Mouse (Mus musculus): ENCODE data around the gene Spock1.
"Not testable (repeated sequence)": the region's sequence is repeated elsewhere in the genome, so short reads cannot be mapped to it uniquely, and the experiment has no call there.

The Spock1 gene

DNA sequence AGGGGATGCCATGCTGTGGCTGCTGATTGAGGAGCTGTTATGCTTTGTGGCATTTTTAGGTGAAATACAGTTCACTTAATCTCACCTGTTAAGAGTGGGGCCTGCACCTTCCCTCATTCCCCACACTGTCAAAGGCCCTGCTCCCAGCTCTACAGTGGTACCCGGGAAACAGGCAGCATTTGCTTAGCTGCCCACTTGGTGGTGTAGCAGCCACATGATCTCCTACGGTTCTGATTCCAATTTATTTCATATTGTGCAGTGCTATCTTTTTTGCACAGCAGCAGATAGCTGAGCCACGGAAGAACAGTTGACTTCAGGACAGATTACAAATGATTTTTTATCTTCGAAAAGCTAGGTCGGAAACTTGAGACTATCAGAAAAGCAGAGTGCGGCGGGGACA is 406.6 kb downstream of the Spock1 start:
- DNase-seq (ENCODE audit: low read depth, low spot score): no peak

DNA sequence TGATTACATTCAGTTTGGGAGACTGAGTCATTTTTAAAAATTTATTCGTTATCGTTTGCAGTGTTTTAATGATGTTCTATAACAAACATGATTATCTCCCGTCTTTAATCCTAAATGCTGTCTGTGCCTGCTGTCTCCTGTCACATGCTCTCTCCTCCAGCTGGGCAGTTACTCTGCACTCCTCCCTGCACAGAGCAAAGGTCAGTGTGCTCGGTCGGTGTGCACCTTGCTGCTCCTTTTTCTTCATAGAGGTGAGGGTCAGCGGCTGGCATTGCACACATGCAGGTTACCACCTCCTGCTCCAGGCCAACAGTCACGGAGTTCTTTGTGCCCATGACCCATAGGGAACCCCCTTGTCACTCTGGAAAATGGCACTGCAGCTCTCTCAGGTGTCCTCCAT is 411.4 kb downstream of the Spock1 start:
- no peak for DNase-seq (ENCODE audit: low read depth, low spot score)

DNA sequence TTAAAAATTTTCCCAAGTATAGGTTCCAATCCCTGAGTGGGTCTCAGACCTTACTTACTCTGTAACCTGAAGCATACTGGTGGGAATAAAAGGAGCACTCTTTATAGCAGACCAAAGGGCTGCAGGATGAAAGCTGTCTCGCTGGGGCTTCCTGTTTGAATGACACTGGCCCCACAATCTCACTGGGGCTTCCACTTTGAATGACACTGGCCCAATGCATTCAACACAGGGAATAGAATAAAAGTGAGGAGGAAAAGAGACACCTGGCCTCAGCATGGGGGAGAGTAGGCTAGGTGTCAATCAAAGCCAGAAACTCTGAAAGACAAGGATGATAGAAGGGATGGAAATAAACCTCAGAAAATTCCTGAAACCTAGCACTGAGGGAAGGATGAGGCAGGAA is 413.3 kb downstream of the Spock1 start:
- no peak for DNase-seq (ENCODE audit: low read depth, low spot score)

DNA sequence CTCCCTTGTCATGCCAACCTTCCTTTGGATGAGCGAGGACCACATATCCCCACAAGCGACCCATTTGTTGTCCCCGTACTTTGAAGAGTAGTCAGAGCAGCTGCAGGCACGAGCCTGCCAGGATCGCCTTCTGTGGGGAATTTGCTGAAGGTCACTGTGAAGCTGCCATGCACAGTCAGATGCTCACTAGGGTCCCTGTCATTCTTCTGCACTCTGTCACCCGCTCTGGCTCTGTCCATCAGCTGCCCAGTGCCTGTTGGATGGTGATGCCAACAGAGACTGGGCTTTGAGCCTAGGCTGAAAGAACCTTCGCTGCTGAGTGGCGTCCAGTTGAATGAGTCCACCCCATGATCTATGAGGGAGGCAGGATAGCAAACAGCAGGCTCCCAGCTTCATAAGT is 419.2 kb downstream of the Spock1 start:
- no peak for DNase-seq (ENCODE audit: low read depth, low spot score)

DNA sequence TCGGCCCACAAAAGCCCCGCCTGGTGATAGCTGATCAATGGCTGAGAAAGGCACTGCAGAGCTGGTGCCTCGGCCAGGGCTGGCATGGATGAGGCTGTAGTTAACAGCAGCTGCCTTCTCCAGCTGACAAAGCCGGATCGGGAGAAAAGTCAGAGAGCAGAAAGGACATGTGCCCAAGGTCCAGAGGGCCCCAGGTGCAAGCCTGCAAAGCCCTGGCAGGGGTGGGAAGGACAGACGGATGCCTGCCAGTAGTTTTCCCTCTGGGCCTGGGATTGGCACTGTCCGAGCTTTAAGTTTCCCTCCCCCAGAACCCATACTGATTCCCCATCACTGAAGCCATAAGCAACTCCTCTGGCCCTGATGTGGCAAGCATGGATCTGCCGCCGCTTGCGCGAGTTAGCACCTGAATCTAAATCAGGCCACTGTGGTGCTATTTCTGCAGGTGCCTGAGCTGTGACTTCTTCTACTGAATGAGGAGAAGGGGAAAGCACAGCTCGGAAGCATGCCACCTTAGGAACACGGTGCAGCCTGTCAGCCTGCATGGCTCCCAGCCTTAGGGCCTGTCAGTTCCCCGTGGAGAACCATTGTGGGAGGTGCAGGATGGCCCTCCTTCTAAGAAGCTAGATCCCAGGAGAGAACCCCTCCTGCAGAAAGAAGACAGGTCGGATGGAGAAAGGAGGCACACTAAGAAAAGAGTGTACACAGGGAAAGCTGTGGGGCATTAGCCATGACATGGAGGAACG is 423.5 kb downstream of the Spock1 start:
- no peak for DNase-seq (ENCODE audit: low read depth, low spot score)

DNA sequence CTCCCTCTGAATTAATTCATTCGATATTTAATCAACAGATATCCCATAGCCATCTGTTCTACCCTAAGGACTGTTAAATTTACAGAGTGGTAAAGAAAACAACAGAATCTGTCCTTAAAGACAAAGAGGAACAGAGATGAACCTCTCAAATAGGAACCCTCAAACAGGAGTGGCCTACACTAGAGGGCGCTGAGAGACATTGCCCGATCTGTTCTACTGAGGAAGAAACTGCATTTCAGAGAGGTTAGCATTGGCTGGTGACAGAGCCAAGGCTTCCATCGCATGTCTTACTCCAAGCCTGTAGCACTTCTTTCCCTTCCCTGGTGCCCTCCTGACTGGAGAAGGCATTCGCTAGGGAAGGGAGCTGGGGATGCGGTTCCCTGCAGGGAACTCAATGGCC is 431.4 kb downstream of the Spock1 start:
- DNase-seq (ENCODE audit: low read depth, low spot score): no peak

DNA sequence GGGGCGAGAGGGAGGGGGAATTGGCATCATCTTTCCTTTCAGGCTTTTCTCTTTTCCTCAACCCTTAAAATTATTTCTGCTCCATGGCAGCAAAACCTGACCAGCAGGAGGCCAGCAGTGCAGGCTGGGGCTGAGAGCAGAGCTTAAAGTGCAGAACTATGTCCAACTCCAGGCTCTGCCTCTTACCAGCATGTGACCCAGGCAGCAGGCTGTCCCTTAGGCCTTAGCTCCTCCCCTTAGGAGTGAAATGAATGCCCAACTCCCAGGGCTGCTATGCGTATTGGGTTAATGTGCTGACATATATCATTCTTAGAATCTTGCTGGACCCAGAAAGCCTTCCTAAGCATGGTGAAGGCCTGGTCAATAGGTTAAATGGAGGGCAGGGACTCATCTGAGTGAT is 434.1 kb downstream of the Spock1 start:
- no peak for DNase-seq (ENCODE audit: low read depth, low spot score)

DNA sequence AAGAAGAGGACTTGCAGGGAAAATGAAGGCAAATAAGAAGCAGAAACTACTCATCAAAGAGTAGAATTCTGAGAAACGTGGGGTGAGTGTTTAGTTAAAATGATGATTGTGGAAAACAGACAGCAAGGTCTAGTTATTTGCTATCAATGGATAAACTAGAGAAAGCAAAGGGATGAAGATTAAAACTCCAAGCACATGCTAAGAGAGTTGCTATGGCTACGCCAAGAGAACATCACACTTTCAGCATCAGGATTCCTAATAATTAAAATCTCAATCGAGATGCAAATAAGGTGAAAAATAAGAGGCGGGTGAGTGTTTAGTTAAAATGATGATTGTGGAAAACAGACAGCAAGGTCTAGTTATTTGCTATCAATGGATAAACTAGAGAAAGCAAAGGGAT is 437.2 kb downstream of the Spock1 start:
- DNase-seq (ENCODE audit: low read depth, low spot score): not testable (repeated sequence)

DNA sequence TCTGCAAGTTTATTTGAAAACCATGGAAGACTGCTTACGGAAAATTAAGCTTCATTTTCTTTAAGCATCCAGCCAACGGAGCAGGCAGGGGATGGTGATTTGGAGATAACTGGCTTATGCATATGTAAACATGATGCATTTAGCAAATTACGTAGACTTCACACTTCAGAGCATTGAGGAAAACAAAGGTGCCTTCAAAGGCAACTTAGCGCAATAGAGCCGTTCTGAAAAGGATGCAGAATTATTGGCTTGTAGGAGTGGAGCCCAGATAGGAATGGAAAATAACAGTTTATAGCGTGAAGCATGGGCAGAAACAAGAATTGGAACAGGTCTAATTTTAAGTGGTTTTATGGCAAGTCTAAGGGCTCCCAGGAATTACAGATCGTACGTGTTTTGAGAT is 448.2 kb downstream of the Spock1 start:
- DNase-seq (ENCODE audit: low read depth, low spot score): no peak

DNA sequence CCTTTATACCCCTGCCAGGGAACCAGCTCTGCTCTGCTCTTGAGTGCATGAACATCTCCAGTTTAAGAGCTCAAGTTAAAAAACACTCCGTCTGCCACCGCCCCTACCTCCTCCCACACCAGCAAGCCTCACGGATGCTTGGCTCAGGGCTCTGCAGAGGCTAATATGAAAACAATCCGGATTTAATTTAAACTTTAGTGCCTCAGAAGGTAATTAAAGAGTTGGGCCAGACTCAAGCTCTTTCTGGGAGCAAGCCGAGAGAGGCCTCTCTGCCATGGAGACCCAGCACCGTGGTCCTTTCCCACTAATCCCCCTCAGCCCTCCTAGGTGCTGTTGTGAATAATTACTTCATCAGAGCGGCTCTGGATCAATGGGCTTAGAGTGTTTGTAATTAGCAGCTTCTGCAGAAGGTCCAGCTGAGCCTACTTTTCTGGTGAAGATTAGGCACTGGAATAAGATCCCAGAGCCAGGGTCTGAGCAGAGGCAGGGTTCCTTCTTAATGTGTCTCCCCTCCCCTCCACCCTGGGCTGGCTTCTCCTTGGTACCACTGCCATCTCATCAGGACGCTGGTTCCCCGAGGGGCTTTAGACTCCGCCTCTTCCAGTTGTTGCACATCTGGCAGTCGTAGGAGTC is 457.8 kb downstream of the Spock1 start:
- DNase-seq (ENCODE audit: low read depth, low spot score): no peak

DNA sequence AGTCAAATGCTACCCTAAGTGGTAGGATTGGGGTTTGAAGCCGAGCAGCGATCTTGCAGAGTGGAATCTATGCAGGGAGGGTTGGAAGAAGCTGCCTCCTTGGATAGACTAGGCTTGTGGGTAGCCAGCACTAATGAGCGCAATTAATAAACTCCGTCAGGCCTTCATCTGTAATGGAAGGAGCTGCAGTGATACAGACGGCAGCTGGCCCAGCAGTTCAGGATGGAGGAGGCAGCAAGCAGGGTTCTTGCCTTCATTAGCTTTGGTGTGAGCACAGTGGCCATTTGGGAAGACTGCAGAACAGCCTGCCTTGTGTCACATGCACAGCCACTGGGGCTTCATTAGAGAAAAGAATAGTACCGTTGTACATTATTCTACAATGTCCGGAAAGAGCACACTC is 459.2 kb downstream of the Spock1 start:
- no peak for DNase-seq (ENCODE audit: low read depth, low spot score)

DNA sequence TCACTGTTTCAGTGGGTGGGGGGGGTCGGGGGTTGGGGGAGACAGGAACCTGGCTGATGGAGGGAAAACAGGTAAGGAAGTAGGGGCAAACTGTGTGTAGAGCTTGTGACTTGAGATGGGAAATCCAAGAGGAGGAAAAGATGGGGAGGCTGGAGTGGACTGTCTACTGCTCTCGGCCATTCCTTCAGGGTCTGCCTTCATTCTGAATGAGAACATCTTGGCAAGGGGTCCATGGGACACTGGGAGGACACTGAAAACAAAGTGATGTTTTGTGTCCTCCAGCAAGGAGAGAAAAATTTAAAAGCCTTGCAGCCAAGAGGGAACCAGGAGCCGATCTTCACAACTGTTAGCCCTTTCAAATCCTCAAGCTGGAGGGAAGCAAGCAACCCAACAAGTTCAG is 463.2 kb downstream of the Spock1 start:
- DNase-seq (ENCODE audit: low read depth, low spot score): no peak

DNA sequence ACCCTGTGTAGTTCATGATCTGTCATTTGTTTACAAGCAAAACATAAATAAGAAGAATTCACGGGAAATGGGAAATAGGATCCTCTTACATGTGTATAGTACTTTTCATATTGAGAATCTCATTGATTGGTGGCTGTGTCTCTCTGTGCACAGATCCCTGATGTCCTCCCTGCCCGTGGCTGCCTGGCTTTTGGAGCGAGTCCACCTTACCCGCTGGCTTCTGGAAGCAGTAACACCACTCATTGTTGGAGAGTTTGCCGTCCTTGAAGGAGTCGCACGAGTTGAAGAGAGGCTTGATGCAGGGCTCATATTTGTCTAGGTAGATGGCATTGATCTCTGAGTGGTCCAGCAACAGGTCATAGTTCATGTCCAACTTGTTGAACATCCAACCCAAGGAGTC is 468.0 kb downstream of the Spock1 start:
- no peak for DNase-seq (ENCODE audit: low read depth, low spot score)

DNA sequence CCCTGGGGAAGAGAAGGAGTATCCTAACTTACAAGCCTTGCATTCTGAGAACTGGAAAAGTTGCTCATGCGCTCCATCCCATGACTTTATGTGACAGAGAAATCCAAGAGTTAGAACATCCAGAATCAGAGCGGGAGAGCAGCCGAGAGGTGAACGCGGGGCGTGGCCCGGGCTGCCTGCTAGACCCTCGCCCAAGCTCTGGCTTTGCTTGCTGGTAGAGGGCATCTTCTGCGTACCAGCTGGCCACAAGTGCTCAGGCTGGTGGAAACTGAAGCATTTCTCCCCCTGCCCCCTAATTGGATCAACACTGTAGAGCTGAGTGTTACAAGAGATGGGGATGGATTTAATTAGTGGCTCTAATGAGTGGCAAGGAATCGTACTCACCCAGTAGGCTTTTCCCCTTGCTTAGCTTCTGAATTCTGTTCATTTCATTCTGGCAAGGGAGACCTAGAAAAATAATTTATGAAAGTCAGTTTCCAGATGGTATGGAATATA is 472.4 kb downstream of the Spock1 start:
- DNase-seq (ENCODE audit: low read depth, low spot score): no peak

DNA sequence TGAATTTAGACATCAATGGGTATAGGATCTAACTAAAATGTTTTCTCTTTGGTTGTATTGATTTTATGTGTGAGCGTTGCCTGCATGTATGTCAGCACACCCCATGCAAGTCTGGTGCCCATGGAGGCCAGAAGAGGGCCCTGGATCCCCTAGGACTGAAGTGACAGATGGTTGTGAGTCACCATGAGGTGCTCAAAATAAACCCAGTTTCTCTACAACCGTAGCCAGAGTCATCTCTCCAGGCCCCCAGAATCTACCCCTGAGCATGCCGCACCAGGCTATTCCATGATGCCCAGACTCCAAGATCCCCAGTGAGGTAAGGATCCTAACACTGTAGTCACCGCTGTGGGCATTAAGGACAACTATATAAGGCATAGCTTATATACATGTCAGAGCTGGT is 474.3 kb downstream of the Spock1 start:
- DNase-seq (ENCODE audit: low read depth, low spot score): no peak

DNA sequence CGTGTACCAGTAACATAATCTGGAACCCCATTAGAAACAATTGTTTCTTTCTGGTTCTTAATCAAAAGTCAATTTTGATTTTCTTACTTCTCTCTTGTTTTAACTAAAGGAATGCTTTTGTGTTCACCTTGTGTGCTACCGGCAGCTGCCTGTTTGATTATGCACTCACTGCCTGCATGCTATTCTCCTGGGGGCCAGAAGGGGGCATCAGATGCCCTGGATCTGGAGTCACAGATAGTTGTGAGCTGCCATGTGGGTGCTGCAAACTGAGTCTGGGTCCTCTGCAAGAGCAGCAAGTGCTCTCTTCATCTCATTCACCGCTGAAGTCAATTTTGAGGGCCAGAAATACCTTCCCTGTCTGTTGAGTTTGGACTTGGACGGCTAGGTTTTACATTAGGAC is 476.3 kb downstream of the Spock1 start:
- no peak for DNase-seq (ENCODE audit: low read depth, low spot score)

DNA sequence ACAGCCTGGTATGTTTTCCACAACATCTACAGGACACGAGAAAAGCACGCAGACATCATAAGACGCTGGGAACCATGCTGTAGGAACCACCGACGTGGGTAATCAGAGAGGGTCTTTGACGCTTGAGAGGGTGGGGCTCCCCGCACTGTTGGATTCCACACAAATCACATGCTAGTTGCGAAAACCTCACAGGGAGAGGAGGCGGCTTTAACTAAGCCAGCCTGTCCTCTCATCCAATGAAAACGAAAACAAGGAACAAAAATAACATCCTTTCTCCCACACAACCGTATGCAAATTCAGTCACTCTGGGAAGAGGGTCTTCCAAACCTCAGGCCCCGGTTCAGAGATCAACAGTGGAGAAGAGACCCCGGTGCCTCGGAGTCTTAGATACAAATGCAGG is 479.3 kb downstream of the Spock1 start:
- no peak for DNase-seq (ENCODE audit: low read depth, low spot score)

DNA sequence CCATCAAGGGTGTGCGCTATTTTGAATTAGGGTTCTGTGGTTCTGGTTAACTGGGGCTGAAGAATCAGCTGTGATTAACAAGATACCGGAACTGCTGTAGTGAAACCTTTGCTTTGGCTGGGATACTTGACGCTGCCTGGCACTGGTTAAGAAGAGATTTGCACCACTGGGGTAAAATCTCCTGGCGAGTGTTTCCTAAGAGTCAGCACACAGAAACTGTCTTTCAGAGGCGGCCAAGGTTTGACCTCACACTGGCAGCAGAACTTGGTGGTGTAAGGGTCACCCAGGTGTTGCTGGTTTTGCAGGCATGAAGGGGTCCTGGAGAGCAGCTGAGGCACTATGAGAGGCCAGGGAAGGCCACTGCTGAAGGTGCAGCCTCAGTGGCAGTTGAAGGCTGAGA is 489.4 kb downstream of the Spock1 start:
- no peak for DNase-seq (ENCODE audit: low read depth, low spot score)

DNA sequence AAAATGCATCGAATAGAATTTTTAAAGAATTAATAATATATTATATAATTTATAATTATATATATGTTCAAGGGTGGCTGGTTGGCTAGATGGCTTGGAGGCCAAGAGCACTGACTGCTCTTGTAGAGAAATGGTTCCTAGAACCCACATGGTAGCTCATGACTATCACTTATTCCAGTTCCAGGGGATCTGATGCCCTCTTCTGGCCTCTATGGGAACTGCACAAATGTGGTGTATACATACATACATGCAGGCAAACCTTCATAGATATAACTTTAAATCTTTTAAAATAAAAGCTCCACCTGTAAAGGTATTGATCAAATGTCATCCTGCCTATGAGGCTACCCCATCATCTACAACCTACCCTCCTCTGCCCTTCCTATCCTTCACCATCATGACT is 493.4 kb downstream of the Spock1 start:
- DNase-seq (ENCODE audit: low read depth, low spot score): no peak

DNA sequence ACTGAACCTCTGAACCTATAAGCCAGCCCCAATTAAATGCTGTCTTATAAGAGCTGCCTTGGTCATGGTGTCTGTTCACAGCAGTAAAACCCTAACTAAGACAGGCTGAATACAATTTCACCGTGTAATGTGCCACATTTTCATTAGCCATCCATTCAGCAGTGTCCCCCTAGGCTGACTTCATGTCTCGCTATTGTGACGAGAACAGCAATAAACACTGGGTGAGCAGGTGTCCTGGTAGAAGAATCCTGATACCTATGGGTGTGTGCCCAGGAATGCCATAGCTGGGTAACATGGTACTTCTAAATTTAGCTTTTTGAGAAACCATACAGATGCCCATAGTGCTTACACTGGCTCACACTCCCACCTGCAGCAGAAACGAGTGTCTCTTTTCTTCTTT is 500.5 kb downstream of the Spock1 start:
- DNase-seq (ENCODE audit: low read depth, low spot score): no peak

DNA sequence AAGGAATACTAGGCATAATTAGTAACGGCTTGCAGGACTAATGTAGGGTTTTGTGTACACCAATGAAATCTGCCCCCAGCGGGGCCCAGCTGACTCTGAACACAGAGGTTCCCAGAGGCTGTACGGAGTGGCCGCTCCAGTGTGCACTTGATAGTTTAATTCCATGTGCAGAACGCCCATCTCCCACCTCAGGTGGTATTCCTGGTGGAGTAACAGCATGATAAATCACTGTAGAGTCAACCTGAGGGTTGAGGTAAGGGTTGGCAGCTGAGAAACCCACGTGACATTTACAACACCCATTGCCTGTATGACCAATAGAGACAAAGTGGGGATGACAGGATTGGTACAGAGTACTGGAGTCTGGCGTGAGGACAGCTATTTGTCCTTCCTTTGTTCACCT is 505.7 kb downstream of the Spock1 start:
- no peak for DNase-seq (ENCODE audit: low read depth, low spot score)

DNA sequence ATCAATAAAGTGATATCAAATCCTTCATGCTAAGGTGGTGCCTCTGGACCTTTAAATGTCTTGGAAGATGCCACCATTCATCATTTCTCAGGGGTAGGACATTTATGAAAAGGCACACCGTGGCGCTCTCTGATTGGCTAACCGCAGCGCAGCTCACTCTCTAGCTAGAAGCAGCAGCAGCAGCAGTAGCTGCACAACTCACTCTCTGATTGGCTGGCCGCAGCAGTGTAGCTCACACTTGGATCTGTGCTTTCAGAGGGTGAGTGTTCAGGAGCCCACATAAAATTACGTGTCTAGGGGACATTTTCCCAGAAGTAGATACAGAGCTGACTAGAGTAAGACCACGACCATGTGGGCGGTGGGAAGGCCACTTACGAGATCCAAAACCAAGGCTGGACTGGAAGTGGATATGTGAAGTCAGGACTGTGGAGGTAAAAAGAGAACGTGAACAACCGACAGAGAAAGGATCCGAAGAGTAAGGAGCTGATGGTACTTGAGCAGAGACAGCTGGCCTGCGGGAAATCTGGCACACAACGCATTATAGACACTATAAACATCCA is 535.9 kb downstream of the Spock1 start:
- DNase-seq (ENCODE audit: low read depth, low spot score): no peak

Data from CD4-positive helper T cell, adult 2 months (primary cell).